Mouse (Mus musculus): ENCODE measurements around the gene Gm11569.

- TF ChIP-seq POLR2A (IDR thresholded peaks at IDR 0.05; ENCODE audit: low read depth, low read length) (no peak), HCFC1 (IDR thresholded peaks at IDR 0.05; ENCODE audit: low read depth, low read length) (no peak), JUN (IDR thresholded peaks at IDR 0.05; ENCODE audit: insufficient read depth, low read depth, low read length) (no peak), CTCF (conservative IDR thresholded peaks at IDR 0.05 in 1 of 2, IDR thresholded peaks at IDR 0.05 in 1 of 2; ENCODE audit: low read depth in 2 of 2, low read length in 2 of 2) (no peak), UBTF (IDR thresholded peaks at IDR 0.05; ENCODE audit: low read depth, low read length) (no peak), ETS1 (conservative IDR thresholded peaks at IDR 0.05; ENCODE audit: low read depth, low read length) (no peak), EP300 (IDR thresholded peaks at IDR 0.05; ENCODE audit: low read length) (no peak), MEF2A (IDR thresholded peaks at IDR 0.05; ENCODE audit: borderline replicate concordance, low read depth, low read length) (no peak), TBP (conservative IDR thresholded peaks at IDR 0.05; ENCODE audit: low read depth, low read length) (no peak)
Observed at GRCm38 (mm10) chr11:99780604-99781003, 18.1 kb downstream of the Gm11569 start, which contains the start of gene Krtap4-8.
